Mouse (Mus musculus): ENCODE data around the gene Helz.

- TF ChIP-seq CTCF (IDR thresholded peaks at IDR 0.05; ENCODE audit: low read depth) (no peak), EP300 (IDR thresholded peaks at IDR 0.05; ENCODE audit: low read depth) (no peak)
These were observed 91.9 kb downstream of the Helz start for GRCm38 (mm10) chr11:107639657-107640056.
